Mouse (Mus musculus): Measurements from ENCODE around the gene Slc17a1.
A peak's percentile ranks its signal among the peaks of the same experiment; 100 is the strongest.

Slc17a1 gene

DNA sequence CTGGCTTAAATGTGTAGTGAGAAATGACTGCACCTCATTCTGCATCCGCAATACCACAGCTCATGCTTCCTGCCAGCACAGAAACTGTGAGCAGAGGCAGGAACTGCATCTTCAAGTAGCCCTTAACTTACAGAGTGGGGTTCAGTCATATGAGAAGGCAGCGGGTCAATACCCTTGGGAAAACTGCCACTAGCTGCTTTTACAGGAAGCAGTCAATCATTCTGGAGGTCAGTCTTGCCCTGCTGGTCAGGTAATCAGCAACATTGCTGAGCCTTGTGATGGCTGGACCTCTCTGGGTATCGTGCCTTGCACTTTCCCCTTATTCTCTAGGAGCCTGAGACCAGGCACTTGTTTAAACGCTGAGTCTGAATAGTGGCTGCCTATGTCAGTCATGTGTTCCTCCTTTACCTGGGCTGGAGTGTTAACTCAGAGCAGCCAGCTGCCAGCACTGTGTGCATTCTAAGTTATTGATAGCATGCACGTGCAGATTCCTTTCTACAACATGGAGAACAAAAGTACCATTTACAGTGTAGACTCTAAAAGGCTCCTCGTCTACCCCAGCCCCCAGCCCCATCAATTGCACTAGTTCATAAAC is 21.6 kb downstream of the Slc17a1 start:
- no peak for DNase-seq (ENCODE audit: low read depth, low spot score)

DNA sequence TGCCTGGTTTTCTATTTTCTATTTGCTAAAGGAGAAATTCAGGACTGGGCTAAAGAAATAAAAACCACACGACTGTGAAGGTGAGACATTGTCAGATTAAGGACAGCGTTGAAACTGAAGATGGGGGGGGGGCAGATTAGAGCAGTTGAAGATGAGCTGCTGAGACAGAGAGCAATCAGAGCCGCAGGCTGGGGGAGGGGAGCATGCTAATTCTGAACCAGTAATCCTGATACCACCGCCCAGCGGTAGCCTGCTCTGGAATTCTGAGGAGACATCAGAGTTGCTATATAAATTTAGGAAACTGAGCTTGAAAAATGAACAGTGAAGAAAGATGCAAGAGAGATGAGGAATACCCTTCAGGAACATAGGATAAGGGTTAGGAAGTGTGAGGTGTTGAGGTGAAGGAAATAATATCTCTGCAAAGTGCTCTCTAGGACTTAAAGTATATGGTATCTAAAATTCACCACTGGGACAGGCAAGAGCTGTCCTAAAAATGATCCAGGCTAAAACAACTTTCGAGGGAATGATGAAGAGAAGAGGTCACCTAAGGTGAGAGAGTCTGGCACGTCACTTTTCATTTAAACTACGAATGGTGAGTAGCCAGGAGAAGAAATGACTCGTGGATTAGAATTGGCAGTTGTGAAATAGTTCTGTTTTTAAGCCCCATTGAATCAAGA is 25.2 kb downstream of the Slc17a1 start:
- DNase-seq (ENCODE audit: low read depth, low spot score): peak; percentile 77

DNA sequence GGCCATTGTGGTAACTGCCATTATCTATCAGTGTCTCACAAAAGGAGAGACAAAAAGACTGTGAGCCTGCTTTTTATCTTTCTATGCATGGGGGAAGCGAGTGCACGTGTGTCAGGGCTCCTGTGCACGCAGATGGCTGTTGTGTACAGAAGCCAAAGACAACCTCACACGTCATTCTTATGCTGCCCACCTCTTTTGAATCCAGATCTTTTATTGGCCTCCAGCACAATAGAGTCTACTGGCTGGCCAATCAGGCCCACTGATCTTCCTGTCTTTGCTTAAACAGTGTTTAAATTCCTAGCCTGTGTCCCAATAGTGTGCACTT is 25.7 kb downstream of the Slc17a1 start:
- DNase-seq (ENCODE audit: low read depth, low spot score): peak; percentile 38

DNA sequence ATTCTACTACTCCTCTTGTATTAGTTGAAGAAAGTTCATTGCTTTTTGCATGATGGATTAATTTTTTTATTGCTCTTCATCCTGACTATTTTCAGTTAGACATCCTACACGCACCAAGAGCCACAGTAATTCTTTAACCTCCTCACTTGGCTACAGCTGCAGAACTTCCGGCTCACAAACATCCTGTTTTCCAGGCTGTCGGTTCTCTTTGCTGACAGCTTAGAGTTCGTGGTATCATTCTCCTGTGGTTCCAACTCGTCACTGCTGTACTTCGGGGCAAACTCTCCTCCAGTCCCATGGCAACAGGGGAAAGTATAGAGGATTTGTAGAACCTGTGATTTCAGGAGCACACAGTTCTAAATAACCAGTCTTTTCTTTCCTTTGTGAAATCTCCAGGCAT is 30.7 kb downstream of the Slc17a1 start:
- DNase-seq (ENCODE audit: low read depth, low spot score): no peak

DNA sequence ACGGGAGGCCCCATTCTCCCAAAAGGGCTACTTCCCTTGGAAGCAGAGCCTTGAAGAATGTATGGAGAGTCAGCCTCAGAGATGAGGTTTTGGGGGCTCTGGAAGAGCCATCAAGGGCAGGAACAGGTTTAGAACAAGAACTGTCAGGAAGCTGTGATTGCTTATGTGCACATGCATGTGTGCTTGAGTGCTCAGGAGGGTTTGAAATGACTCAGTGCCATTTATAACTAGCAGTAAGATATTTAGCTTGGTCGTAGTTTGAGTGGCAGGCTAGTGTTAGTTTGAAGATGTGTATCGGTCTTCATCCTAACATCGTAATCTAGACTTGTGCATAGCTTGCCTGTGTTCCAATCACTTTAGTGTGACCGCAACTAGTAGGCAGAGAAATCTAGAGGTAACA is 39.4 kb downstream of the Slc17a1 start:
- DNase-seq (ENCODE audit: low read depth, low spot score): no peak

DNA sequence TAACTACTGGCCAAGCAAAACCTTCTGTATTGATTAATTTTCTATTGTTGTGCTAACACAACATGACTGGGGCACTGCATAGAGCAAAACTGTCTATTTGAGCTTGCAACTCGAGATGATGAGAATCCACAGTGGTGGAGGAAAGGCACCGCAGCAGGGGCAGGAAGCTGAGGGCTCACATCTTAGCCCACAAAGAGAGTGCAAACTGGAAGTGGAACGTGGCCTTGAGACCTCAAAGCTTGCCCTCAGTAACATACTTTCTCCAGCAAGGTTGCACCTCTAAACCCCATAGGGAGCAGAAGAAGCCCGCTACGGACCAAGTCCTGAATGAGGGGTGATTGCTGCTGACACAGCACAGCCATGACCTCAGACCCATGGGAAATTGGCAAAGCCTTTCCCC is 42.6 kb downstream of the Slc17a1 start:
- DNase-seq (ENCODE audit: low read depth, low spot score): no peak

DNA sequence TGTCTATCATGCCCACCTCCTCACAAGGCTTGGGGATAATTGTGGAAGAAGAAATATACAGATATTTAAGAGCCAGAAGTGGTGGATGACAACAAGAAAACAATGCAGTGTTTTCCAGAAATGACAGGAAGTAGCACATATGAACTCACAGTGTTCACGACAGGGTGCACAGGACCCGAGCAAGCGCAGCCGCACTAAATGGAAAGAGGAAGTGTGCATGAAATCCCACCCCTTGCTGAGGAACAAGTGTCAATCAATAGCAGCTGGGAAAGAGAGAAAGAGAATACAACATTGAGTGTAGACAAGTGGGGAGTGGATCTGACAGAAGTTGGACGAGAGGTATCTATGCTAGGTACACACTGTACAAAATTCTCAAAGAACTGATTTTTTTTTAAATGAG is 43.8 kb downstream of the Slc17a1 start:
- no peak for DNase-seq (ENCODE audit: low read depth, low spot score)

DNA sequence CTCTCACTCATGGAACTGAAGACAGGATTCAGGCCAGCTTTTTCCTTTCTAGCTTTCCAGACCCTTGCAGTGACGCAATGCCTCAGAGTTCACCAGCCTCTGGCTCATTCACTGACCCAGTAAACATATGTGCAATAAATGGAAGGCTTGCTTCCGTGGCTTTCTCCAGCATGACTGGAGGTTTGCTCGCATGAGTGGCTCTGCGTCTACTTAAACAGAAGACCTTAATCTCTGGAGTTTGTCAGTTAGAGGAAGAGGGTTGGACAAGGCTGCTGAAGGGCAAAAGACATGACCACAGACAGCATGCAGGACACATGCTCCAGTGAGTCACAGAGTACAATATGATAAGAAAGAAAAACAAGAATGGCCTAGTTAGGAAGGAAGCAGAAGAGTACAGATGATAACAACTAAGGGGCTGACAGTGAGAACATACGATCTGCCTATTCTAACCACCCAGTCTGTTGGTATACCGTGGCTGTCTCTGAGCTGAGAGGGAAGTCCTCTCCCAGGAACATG is 46.3 kb downstream of the Slc17a1 start:
- DNase-seq (ENCODE audit: low read depth, low spot score): no peak

DNA sequence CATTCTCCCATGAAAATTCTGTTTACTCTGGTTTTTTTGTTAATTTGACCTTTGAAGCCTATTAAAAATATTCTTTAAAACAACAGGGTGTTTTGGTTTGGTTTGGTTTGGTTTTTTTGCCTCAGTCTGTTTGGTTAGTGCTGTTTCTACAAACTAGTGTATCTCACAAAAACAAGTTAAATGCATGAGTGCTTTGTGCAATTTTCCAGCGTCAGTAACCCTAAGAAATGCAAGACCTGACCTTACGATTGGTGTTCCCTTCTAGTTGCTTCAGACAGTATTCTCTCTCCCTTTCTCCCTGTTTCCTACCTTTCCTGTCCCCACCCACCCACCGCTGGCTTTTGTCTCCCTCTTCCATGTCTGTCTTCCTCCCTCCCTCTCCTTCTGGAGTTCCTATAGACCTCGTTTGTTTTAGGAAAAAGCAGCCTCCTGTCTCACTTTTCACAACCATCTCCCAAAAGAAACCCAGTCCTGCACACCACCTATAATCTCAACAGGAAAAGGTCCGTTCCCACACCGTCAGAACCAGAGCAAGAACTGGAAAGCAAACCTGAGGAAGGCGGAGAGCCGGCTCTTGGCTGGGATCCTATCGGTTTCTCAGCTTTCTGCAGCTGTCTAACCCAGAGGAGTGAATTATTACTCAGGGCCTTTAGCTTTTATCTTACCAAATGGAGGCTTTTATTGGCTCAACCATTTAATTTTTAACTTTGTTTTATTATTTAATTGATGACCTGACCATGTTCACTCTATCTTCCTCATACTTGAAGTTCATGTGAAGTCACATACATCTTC is 47.0 kb downstream of the Slc17a1 start, which contains the start of gene Slc17a4:
TSS of gene Slc17a4 (minus strand) at position 634 of the 792 bp plus-strand sequence.
- DNase-seq (ENCODE audit: low read depth, low spot score): no peak

DNA sequence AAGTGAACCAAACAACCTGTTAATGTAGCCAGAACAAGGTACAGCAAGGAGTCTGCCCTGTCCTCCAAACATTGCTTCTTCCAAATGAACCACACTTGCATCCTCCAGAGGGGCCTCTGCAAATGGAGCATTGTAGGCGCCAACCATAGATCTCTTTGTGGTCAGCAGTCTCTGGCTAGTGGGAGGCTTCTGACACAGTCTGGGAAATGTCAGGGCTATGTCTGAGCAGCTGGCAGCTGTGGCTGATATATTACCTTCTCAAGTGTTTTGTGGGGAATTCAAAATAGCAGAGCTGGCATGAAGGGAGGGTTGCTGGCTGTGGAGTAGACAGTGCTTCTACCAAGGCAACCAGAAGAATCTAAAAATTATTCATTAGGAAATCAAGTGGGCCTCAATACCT is 48.6 kb downstream of the Slc17a1 start:
- DNase-seq (ENCODE audit: low read depth, low spot score): no peak

DNA sequence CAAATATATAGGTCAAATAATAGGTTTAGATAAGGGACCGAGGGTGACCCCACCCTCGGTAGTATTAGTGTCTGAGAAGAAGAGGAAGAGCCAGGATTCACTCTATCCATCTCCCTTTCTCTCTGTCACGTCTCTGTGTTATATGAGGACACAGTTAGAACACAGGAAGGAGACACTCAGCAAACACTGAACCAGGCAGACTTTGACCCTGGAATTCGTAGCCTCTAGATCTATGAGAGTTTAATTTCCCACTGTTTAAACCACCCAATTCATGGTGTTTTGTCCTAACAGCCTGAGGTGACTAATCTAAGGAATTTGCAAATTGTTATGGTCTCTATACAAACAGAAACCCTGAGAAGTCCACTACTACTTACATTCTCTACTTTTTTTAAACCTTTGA is 50.1 kb downstream of the Slc17a1 start:
- DNase-seq (ENCODE audit: low read depth, low spot score): no peak

DNA sequence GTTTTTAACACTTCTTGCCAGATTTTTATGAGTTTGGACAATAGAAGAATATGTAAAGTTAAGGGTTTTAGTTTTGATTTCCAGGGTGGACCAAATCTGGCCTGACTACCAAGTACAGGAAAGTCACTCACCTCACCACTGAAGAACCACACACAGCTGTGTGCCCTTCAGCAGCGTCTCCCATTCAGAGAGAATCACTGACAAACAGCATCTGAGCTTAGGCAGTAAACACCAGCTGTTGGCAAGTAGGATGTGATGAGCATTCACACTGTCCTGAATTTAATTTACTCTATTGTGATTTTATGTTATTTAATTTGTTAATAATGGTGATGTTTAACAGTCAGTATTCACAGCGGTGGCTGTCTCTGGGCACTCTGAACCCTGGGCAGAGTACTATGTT is 58.2 kb downstream of the Slc17a1 start:
- no peak for DNase-seq (ENCODE audit: low read depth, low spot score)

DNA sequence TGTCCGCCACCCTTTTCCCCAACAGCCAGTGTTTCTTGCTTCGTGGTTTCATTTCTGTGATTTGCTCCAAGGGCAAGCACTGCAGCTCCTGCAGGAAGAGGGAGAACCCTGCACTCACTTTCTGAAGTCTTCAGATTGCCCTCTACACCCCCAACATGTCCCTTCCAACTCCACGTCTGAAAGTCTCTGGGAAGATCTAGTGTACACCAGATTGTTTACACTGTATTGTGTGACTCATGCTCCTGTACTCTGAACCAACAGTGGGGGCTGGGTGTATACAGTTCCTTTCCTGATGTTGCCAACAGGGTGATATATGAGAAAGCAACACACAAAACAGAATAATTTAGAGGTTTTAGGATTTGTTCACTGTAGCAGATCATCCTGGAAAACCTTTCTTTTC is 61.1 kb downstream of the Slc17a1 start:
- DNase-seq (ENCODE audit: low read depth, low spot score): no peak

DNA sequence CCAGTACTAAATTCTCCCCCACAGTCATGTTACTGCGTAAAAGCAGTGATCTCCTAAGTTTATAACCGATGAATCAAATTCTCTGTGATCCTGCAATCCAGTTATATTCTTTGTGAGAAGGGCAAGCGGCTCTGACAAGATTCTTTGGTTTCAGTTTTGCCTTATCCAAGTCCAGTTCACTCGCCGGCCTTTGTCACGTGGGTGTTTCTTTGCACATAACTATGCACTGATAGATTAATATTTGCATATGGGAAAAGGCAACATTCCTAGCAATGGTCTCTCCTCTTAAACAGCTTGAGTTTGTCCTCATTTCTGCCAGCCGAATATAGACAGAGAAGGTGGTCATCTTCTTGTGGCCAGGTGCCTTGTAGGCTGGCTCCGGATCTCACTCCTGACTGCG is 62.9 kb downstream of the Slc17a1 start:
- no peak for DNase-seq (ENCODE audit: low read depth, low spot score)

DNA sequence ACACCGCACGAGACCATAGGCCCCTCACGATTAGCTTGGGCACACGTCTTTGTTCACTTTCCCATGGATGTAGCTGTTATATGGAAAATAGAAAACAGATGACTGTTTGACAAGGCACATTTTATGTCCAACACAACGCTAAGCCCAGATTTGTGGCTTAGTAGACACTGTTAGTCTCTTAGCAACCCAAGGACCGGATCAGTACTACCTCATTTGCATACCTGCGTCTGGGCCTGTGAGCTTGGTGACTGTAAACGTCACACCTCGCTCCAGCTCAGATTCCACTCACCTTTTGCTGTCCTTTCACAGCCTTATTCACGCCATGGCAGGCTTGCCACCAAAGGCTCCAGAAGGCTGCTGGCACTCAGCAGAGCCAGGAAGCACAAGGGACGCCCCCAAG is 63.4 kb downstream of the Slc17a1 start:
- DNase-seq (ENCODE audit: low read depth, low spot score): peak; percentile 54

DNA sequence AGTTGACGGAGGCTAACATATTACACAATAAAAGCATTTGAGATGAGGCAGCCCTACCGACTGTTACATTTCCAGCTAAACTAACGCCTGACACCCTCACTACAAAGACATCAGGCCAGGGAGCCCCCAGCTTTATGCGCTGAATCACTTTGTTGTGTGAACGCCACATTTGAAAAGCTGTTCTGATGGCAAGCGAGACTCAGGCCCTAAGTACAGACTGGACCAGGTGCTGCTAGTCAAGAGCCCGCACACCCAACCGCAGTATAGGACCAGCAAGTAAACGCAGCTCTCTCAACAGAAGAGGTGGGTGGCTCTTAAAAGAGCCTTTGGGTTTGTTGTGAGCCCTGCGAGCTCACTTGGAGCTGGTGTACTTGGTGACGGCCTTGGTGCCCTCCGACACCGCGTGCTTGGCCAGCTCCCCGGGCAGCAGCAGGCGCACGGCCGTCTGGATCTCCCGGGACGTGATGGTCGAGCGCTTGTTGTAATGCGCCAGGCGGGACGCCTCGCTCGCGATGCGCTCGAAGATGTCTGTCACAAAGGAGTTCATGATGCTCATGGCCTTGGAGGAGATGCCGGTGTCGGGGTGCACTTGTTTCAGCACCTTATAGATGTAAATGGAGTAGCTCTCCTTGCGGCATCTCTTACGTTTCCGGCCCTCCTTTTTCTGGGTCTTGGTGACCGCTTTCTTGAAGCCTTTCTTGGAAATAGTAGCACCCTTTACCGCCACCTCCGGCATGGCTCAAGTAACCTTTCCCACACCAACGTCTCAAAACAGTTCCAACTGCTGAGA is 66.1 kb downstream of the Slc17a1 start, which contains the start of gene Hist1h2ba:
TSS of gene Hist1h2ba (minus strand) at position 736 of the 790 bp plus-strand sequence.
- DNase-seq (ENCODE audit: low read depth, low spot score): no peak

DNA sequence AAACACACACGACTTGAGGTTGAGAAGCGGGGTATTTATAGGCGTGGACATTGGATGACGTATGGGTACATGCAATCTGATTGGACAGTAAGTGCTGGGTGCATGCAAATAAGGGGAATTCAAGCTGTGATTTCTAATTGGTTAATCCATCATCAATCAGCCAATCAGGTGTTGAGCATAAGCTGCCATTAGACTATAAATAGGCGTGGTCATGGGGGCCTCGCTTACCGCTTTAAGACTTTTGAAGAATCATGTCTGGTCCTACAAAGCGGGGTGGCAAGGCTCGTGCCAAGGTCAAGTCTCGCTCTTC is 66.6 kb downstream of the Slc17a1 start, which contains the start of gene Hist1h2aa:
TSS of gene Hist1h2aa (plus strand) at position 252 of the 310 bp plus-strand sequence.
- DNase-seq (ENCODE audit: low read depth, low spot score): no peak

DNA sequence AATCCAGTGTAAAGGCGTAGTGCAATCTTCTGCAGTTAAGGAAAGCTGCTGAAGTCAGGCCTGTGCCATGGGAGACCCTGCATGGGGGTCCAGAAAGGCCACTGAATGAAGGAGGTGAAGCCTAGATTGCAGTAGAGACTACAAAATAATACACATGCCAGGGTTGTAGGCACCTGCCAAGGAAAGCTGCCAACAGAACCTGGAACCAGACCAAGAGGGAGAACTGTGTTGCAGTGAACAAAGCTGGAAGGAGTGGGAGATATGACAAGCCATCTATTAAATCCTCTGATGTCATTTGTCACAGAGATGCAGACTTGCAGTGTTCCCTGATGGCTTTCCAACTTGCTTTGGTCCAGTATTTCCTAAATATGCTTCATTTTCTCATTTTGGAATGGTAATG is 71.1 kb downstream of the Slc17a1 start:
- no peak for DNase-seq (ENCODE audit: low read depth, low spot score)

DNA sequence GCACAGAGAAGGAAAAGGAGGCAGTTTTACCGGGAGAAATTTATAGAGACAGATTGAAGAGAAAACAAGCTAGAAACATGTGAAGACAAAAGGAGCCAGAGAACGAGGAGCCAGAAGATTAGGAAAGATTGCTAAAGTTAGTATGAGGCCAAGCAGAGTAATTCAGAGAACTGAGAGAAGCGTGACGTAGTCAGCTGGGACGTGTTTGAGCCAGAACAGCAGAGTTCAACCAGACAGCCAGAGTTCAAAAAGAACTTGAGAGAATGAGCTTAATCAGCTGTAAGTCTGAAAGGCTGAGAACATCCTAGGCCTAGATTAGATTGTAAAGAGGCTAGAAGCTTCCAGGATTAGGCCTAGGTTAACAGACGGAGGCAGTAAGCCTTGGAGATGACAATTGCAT is 72.7 kb downstream of the Slc17a1 start:
- DNase-seq (ENCODE audit: low read depth, low spot score): no peak

DNA sequence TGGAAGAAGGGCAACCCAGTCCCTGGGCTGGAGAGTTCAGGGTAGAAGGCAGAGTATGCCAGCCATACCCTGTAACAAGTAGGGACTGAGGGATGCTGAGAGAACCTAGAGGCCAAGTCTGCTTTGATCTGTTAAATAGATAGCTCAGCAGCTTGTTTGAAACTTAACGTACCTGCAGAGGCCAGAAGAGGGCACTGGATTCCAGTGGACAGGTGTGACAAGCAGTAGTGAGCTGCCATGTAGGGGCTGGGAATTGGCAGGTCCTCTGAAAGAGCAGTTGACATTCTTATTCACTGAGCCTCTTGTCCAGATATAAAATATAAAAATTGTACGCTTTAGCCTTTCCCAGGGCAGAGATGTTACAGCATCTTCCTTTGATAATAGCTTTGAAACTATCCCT is 75.3 kb downstream of the Slc17a1 start:
- no peak for DNase-seq (ENCODE audit: low read depth, low spot score)
